Mouse (Mus musculus) CH12.LX (cell line): ENCODE data around the gene Cxcr5.

Experiments used
- CHD2 ChIP-seq: IDR thresholded peaks from 2 replicates; pipeline ENCODE4 v1.6.1; 2011; ENCODE audit warnings: low read length, improper control_type of control experiment
- CTCF ChIP-seq, 2 experiments: IDR thresholded peaks in 1 of 2; conservative IDR thresholded peaks in 1 of 2; 2 replicates each; pipeline ENCODE4 v1.5.1; 2011 to 2012; ENCODE audit warnings: low read depth in 2 of 2, low read length in 2 of 2, improper control_type of control experiment in 1 of 2, inconsistent platforms in 1 of 2, mild to moderate bottlenecking in 1 of 2, moderate library complexity in 1 of 2
- MAX ChIP-seq: IDR thresholded peaks from 2 replicates; pipeline ENCODE4 v1.6.1; 2011; ENCODE audit warnings: low read length, improper control_type of control experiment
- MEF2A ChIP-seq: IDR thresholded peaks from 2 replicates; pipeline ENCODE4 v1.6.1; 2014; ENCODE audit warnings: low read depth, mild to moderate bottlenecking, inconsistent platforms, low read length, improper control_type of control experiment, borderline replicate concordance
- POLR2A ChIP-seq: IDR thresholded peaks from 2 replicates; pipeline ENCODE4 v1.6.1; 2011; ENCODE audit warnings: low read depth, mild to moderate bottlenecking, improper control_type of control experiment, low read length
- POLR2AphosphoS2 ChIP-seq: IDR thresholded peaks from 2 replicates; pipeline ENCODE4 v1.6.1; 2011; ENCODE audit warnings: low read depth, low read length, improper control_type of control experiment
- RCOR1 ChIP-seq: conservative IDR thresholded peaks from 2 replicates; pipeline ENCODE4 v1.6.1; 2012; ENCODE audit warnings: low read depth, mild to moderate bottlenecking, inconsistent platforms, low read length, improper control_type of control experiment
- SIN3A ChIP-seq: IDR thresholded peaks from 2 replicates; pipeline ENCODE4 v1.6.1; 2012; ENCODE audit warnings: low read length, improper control_type of control experiment, inconsistent platforms
- SMC3 ChIP-seq: IDR thresholded peaks from 2 replicates; pipeline ENCODE4 v1.6.1; 2011; ENCODE audit warnings: low read depth, low read length, improper control_type of control experiment
- USF2 ChIP-seq: conservative IDR thresholded peaks from 2 replicates; pipeline ENCODE4 v1.6.1; 2011; ENCODE audit warnings: low read depth, low read length, improper control_type of control experiment
- ZKSCAN1 ChIP-seq: IDR thresholded peaks from 2 replicates; pipeline ENCODE4 v1.6.1; 2012; ENCODE audit warnings: low read depth, inconsistent platforms, low read length, improper control_type of control experiment, borderline replicate concordance
- ZMIZ1 ChIP-seq: IDR thresholded peaks from 2 replicates; pipeline ENCODE4 v1.6.1; 2012; ENCODE audit warnings: low read depth, mild to moderate bottlenecking, inconsistent platforms, low read length, improper control_type of control experiment

DNA sequence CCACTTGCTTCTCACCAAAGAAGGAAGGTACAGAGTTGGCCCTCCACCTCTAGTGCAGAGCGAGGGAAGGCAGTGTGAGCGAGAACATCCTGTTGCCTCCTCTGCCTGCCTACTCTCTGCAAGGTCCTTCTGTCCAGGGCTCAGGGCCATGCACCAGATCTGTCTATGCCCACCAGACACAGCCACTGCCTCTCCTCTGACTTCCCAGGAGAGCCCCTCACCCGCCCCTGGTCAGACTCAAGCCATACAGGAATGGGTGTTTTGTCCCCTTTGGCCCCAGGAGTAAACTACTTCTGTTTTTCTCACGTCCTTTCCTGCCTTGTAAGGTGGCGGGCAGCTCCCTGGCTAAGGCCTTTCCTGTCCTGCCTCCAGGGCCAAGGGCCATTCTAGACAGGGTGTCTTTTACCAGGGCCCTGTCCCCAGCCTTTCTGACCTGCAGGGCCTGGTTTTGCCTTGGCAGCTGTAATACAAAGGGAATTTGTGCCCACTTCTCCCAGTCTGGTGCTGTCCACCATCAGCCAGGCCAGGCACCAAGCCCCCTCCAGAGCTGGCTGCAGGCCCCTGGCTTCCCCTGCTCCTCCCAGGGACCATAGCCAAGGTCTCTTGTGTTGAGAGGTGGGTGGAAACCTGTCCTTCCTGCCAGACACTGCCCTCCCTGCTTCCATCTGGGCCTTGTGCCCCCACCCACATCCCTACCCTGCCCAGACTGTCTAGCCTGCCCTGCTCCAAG, 50.6 kb downstream of the Cxcr5 start:
- TF ChIP-seq MEF2A (no peak), CHD2 (no peak), POLR2A (no peak), ZMIZ1 (no peak), MAX (no peak), USF2 (no peak), SIN3A (no peak), ZKSCAN1 (no peak), CTCF (conservative IDR thresholded peaks at IDR 0.05 in 1 of 2, IDR thresholded peaks at IDR 0.05 in 1 of 2; ENCODE audit: low read depth in 2 of 2, low read length in 2 of 2) (no peak), RCOR1 (no peak), POLR2AphosphoS2 (no peak), SMC3 (no peak)
